Mouse (Mus musculus) forebrain, embryonic 16.5 days (tissue): Measurements from ENCODE around the gene Ubqln1. TPM values are rescaled to one million over a fixed set of nuclear protein-coding genes. Genes with fewer than 3 reads are reported as not detected.

Experiments
- ATAC-seq: fragments of 200-750 bp; cut with Nextera tagmentation; 2 replicates; pipeline ENCODE4 v1.8.0; 2017; ENCODE audit warnings: mild to moderate bottlenecking, moderate library complexity
- H3K27ac ChIP-seq: fragments of 300-500 bp; sonication (generic); 2 replicates; pipeline ENCODE4 v1.5.1; 2014; ENCODE audit warnings: low read length, control low read depth
- H3K27me3 ChIP-seq: fragments of 300-500 bp; sonication (generic); replicated peaks from 2 replicates; pipeline ENCODE4 v1.6.1; 2014; ENCODE audit warnings: low read length; ENCODE audit not compliant: control insufficient read depth, insufficient read depth
- H3K36me3 ChIP-seq: fragments of 300-500 bp; sonication (generic); 2 replicates; pipeline ENCODE4 v1.6.1; 2014; ENCODE audit not compliant: control insufficient read depth, insufficient read depth
- H3K4me1 ChIP-seq: fragments of 300-500 bp; sonication (generic); replicated peaks from 2 replicates; pipeline ENCODE4 v1.6.1; 2014; ENCODE audit warnings: low read length; ENCODE audit not compliant: control insufficient read depth, insufficient read depth
- H3K4me2 ChIP-seq: fragments of 300-500 bp; sonication (generic); 2 replicates; pipeline ENCODE4 v1.6.1; 2014; ENCODE audit warnings: mild to moderate bottlenecking, low read length, control low read depth
- H3K4me3 ChIP-seq: fragments of 300-500 bp; sonication (generic); replicated peaks from 2 replicates; pipeline ENCODE4 v1.5.1; 2014; ENCODE audit warnings: mild to moderate bottlenecking, low read length, control low read depth
- H3K9ac ChIP-seq: fragments of 300-500 bp; sonication (generic); replicated peaks from 2 replicates; pipeline ENCODE4 v1.6.1; 2014; ENCODE audit warnings: low read depth, low read length, control low read depth
- H3K9me3 ChIP-seq: fragments of 300-500 bp; sonication (generic); 2 replicates; pipeline ENCODE4 v1.6.1; 2016; ENCODE audit warnings: low read length; ENCODE audit not compliant: control insufficient read depth
- WGBS: fragments of 180-500 bp; shearing (Covaris S2); extraction: QIAGEN DNeasy Blood & Tissue Kit; methylation state at CpG from one replicate; pipeline ENCODE4 v1.1.7; 2014; 5-methylcytosine and 5-hydroxymethylcytosine counted together
- polyA plus RNA-seq: library from polyadenylated mRNA; unstranded; fragments of >200 nt; fragmentation: Nextera tagmentation; extraction: Ambion mirVana; gene quantifications from 2 replicates; pipeline ENCODE4 v1.2.1, GENCODE M21; 2015

Gene Ubqln1
- polyA plus RNA-seq, 1 experiment from 2014 or later, result 142 TPM

- H3K4me3 ChIP-seq, result no peak overlapping the region
- H3K27ac ChIP-seq, result no peak overlapping the region
- H3K4me1 ChIP-seq, result no peaks in the 10 kb centered on the region
- WGBS, result 93% methylated on average over 3 of the region's 3 CpGs
- no peaks in the 10 kb centered on the region for H3K27me3 ChIP-seq
- peaks cover 7% of the 10 kb centered on the region for H3K36me3 ChIP-seq
- H3K9ac ChIP-seq, result no peak overlapping the region
- no peak overlapping the region for H3K4me2 ChIP-seq
- H3K9me3 ChIP-seq, result no peaks in the 10 kb centered on the region
- no peak for ATAC-seq
Measured at GRCm38 (mm10) chr13:58176105-58176504, 39.3 kb downstream of the Ubqln1 start.

GRCm38 (mm10) chr13:58168119-58168518 lies 47.3 kb downstream of the Ubqln1 start:
- H3K36me3 ChIP-seq, result no peaks in the 10 kb centered on the region; the same call in 1 of the 2 replicates
- H3K4me1 ChIP-seq, result no peaks in the 10 kb centered on the region
- H3K9ac ChIP-seq, result no peak overlapping the region
- H3K4me3 ChIP-seq, result no peak overlapping the region
- H3K4me2 ChIP-seq, result no peak overlapping the region
- no peaks in the 10 kb centered on the region for H3K27me3 ChIP-seq
- no peak overlapping the region for H3K27ac ChIP-seq
- ATAC-seq, result no peak
- H3K9me3 ChIP-seq, result no peaks in the 10 kb centered on the region

- Histone ChIP-seq H3K27ac (no peak overlapping the region), H3K9ac (no peak overlapping the region), H3K27me3 (no peaks in the 10 kb centered on the region), H3K4me3 (no peak overlapping the region), H3K9me3 (no peaks in the 10 kb centered on the region), H3K36me3 (peaks cover 16% of the 10 kb centered on the region), H3K4me1 (peaks cover 2% of the 10 kb centered on the region), H3K4me2 (no peak overlapping the region)
- ATAC-seq, result no peak
- WGBS, result 97% methylated on average over 12 of the region's 12 CpGs
Measured at GRCm38 (mm10) chr13:58163343-58163742, 52.1 kb downstream of the Ubqln1 start.

- Histone ChIP-seq H3K9me3 (no peaks in the 10 kb centered on the region), H3K4me3 (no peak overlapping the region), H3K9ac (no peak overlapping the region), H3K27me3 (no peaks in the 10 kb centered on the region), H3K4me2 (no peak overlapping the region), H3K4me1 (peaks cover 9% of the 10 kb centered on the region), H3K27ac (no peak overlapping the region), H3K36me3 (peaks cover 16% of the 10 kb centered on the region)
- WGBS, result 97% methylated on average over 15 of the region's 15 CpGs
- no peak for ATAC-seq
Measured at GRCm38 (mm10) chr13:58160761-58161160, 54.7 kb downstream of the Ubqln1 start.

- H3K4me2 ChIP-seq, result peak overlapping the region; percentile 69
- peak; percentile 60 for ATAC-seq
- peak overlapping the region; percentile 77 for H3K9ac ChIP-seq
- 7% methylated on average over 16 of the region's 16 CpGs for WGBS
- peaks cover 9% of the 10 kb centered on the region for H3K4me1 ChIP-seq
- H3K36me3 ChIP-seq, result peaks cover 16% of the 10 kb centered on the region
- H3K4me3 ChIP-seq, result peak overlapping the region; percentile 82
- H3K27ac ChIP-seq, result peak overlapping the region; percentile 49
- H3K9me3 ChIP-seq, result no peaks in the 10 kb centered on the region
- no peaks in the 10 kb centered on the region for H3K27me3 ChIP-seq
Measured at GRCm38 (mm10) chr13:58158099-58158912, 57.1 kb downstream of the Ubqln1 start.

GRCm38 (mm10) chr13:58157447-58158098 lies 57.9 kb downstream of the Ubqln1 start, which contains the start of gene Idnk:
Gene Idnk, plus strand, starts transcription at chr13:58157649.
- Histone ChIP-seq H3K27me3 (no peaks in the 10 kb centered on the region), H3K4me3 (peak within 1 kb of the TSS; percentile 82), H3K9me3 (no peaks in the 10 kb centered on the region), H3K9ac (peak within 1 kb of the TSS; percentile 77), H3K4me2 (peak within 1 kb of the TSS; percentile 69), H3K4me1 (peaks cover 9% of the 10 kb centered on the region), H3K36me3 (peaks cover 13% of the 10 kb centered on the region), H3K27ac (peak within 1 kb of the TSS; percentile 49)
- WGBS, result under 1% methylated on average over 30 of the region's 30 CpGs
- ATAC-seq, result peak; percentile 82

GRCm38 (mm10) chr13:58157036-58157435 lies 58.4 kb downstream of the Ubqln1 start:
- peak; percentile 3; the same call in 1 of the 2 replicates for ATAC-seq
- H3K27ac ChIP-seq, result no peak overlapping the region
- 23% methylated on average over 8 of the region's 8 CpGs for WGBS

GRCm38 (mm10) chr13:58156031-58156430 lies 59.4 kb downstream of the Ubqln1 start:
- Histone ChIP-seq H3K4me1 (peaks cover 9% of the 10 kb centered on the region), H3K9me3 (no peaks in the 10 kb centered on the region), H3K36me3 (peaks cover 8% of the 10 kb centered on the region), H3K4me3 (no peak overlapping the region), H3K4me2 (no peak overlapping the region), H3K27me3 (no peaks in the 10 kb centered on the region), H3K9ac (no peak overlapping the region), H3K27ac (no peak overlapping the region)
- 90% methylated on average over 2 of the region's 2 CpGs for WGBS
- ATAC-seq, result no peak

More at GRCm38 (mm10) chr13:58157036-58157435, 58.4 kb downstream of the Ubqln1 start:
- no peaks in the 10 kb centered on the region for H3K27me3 ChIP-seq
- H3K9ac ChIP-seq, result peak overlapping the region; percentile 77
- peak overlapping the region; percentile 69 for H3K4me2 ChIP-seq
- peaks cover 12% of the 10 kb centered on the region for H3K36me3 ChIP-seq
- peak overlapping the region; percentile 82 for H3K4me3 ChIP-seq
- H3K4me1 ChIP-seq, result peaks cover 9% of the 10 kb centered on the region
- no peaks in the 10 kb centered on the region for H3K9me3 ChIP-seq

- H3K4me1 ChIP-seq, result peaks cover 8% of the 10 kb centered on the region
- H3K36me3 ChIP-seq, result no peaks in the 10 kb centered on the region
- no peak for ATAC-seq
- no peak overlapping the region for H3K4me2 ChIP-seq
- H3K4me3 ChIP-seq, result no peak overlapping the region
- no peaks in the 10 kb centered on the region for H3K27me3 ChIP-seq
- no peak overlapping the region for H3K9ac ChIP-seq
- no peaks in the 10 kb centered on the region for H3K9me3 ChIP-seq
- 80% methylated on average over 11 of the region's 11 CpGs for whole genome bisulfite sequencing
- no peak overlapping the region for H3K27ac ChIP-seq
Measured at GRCm38 (mm10) chr13:58150442-58150841, 65.0 kb downstream of the Ubqln1 start.
